Mouse (Mus musculus) left cerebral cortex, adult 2 months (tissue): ENCODE measurements around the gene Nell1. TPM values are rescaled to one million over a fixed set of nuclear protein-coding genes. Genes with fewer than 3 reads are reported as not detected.
A peak's percentile ranks its signal among the peaks of the same experiment; 100 is the strongest.

Experiments
- DNase-seq, 2 experiments: peaks; one replicate each; pipeline ENCODE4 v3.0.0; 2021 to 2022; ENCODE audit warnings: low spot score in 2 of 2, mixed read lengths in 1 of 2; ENCODE audit errors: extremely low spot score in 1 of 2
- H3K27ac ChIP-seq: fragments of 200-600 bp; 2 replicates; pipeline ENCODE4 v1.8.1; 2022
- H3K4me3 ChIP-seq: fragments of 200-600 bp; 2 replicates; pipeline ENCODE4 v1.8.1; 2022
- CTCF ChIP-seq: fragments of 200-600 bp; IDR thresholded peaks from 2 replicates; pipeline ENCODE4 v1.8.1; 2022; ENCODE audit warnings: antibody characterized with exemption, mild to moderate bottlenecking, moderate library complexity
- intact Hi-C: fragments of 180-260 bp; cut with DNase I; formaldehyde crosslinking; loops from one replicate; pipeline ENCODE4 v1.15.1; 2025
- total RNA-seq, 2 experiments: library from RNA; stranded (reverse); gene quantifications; 2 replicates each; pipeline ENCODE4 v1.2.3; 2021

Gene Nell1
- total RNA-seq, 2 experiments from 2014 or later, result 65.5 to 66.5 TPM

GRCm38 (mm10) chr7:50094461-50094860 lies 119.8 kb downstream of the Nell1 start:
- no peak overlapping the region for H3K4me3 ChIP-seq
- TF ChIP-seq CTCF, result no peak
- peak overlapping the region; percentile 55 for H3K27ac ChIP-seq
- intact Hi-C loops, result loop anchor here (5.0 kb wide), 1 partner anchor 117 kb away; no protein-coding TSS in a partner anchor
- peak in 1 of 2 experiments; percentile 15 for DNase-seq

GRCm38 (mm10) chr7:50105612-50106321 lies 131.1 kb downstream of the Nell1 start:
- TF ChIP-seq CTCF, result no peak
- no peak for DNase-seq
- Histone ChIP-seq H3K4me3 (no peak overlapping the region), H3K27ac (no peak overlapping the region)
- intact Hi-C loops, result no loop called here

GRCm38 (mm10) chr7:50107261-50107660 lies 132.6 kb downstream of the Nell1 start:
- no peak for DNase-seq
- Histone ChIP-seq H3K27ac (no peak overlapping the region), H3K4me3 (no peak overlapping the region)
- intact Hi-C loops, result no loop called here
- TF ChIP-seq CTCF, result no peak

GRCm38 (mm10) chr7:50118348-50118747 lies 143.7 kb downstream of the Nell1 start:
- intact Hi-C loops, result no loop called here

GRCm38 (mm10) chr7:50137706-50138105 lies 163.0 kb downstream of the Nell1 start:
- H3K4me3 ChIP-seq, result no peak overlapping the region
- no peak overlapping the region for H3K27ac ChIP-seq
- TF ChIP-seq CTCF, result no peak
- peak in 1 of 2 experiments; percentile 23 for DNase-seq
- intact Hi-C loops, result no loop called here

More at GRCm38 (mm10) chr7:50118348-50118747, 143.7 kb downstream of the Nell1 start:
- TF ChIP-seq CTCF, result no peak
- no peak for DNase-seq
- Histone ChIP-seq H3K27ac (no peak overlapping the region), H3K4me3 (no peak overlapping the region)

DNA sequence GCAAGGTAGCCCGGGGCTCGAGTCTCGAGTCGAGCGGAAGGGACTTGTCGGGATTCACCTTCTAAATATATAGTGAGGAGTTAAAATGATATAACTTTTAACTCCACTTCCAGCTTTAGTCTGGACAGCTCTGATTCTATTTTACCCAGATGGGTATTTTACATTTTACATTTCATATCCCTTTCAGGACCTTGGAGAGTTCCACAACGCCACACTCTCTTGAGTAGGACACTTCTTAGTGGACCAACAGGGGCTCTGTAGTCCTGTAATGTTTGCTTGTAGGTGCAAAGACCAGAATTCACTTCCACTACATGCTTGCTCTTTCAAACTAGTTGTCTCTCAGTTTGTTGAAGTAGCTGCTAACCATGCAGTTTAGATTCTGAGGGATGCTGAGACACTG lies 174.7 kb downstream of the Nell1 start:
- TF ChIP-seq CTCF, result no peak

DNA sequence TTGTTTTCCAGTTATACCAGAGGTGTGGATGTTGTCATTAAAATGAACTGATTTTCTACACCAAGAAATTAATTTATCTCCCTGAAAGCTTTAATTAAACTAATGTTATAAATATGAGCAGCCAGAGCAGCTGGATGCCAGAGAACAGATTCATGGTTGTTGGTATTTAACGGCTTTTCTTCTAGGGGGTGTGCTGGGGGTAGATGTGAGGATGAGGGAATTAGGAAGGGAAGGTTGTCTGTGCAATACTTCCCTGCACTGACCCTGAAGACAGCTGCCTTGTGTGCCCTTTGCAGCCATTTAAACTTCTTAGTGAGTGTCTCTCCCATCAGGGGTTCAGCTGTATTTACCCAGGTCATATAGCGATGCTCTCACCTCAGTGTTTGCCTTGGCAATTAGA lies 176.2 kb downstream of the Nell1 start:
- intact Hi-C loops, result no loop called here
- no peak for TF ChIP-seq CTCF

More for the DNA sequence above, 174.7 kb downstream of the Nell1 start:
- DNase-seq, result no peak
- Histone ChIP-seq H3K27ac (no peak overlapping the region), H3K4me3 (no peak overlapping the region)
- intact Hi-C loops, result no loop called here

DNA sequence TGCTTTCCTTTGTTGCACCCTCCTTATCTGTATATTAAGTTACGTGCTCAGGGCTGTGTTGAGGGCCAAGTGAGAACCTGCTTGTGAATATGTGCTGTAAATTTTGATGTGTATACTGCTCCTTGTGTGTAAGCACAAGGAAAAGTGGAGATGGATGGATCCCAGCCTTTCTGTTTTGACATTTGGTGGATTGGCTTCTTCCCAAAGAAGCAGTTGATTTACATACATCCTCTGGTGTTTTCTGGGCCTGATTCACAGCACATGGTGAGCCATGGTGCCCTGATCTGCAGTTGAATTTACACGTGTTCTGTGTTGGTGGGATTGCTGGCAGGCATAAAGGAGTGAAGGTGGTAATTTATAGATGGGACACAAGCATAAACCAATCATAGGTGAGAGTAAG lies 179.0 kb downstream of the Nell1 start:
- no peak for TF ChIP-seq CTCF
- Histone ChIP-seq H3K4me3 (no peak overlapping the region), H3K27ac (no peak overlapping the region)
- no peak for DNase-seq
- intact Hi-C loops, result no loop called here

More for the DNA sequence above, 176.2 kb downstream of the Nell1 start:
- no peak overlapping the region for H3K27ac ChIP-seq
- no peak for DNase-seq
- H3K4me3 ChIP-seq, result no peak overlapping the region

DNA sequence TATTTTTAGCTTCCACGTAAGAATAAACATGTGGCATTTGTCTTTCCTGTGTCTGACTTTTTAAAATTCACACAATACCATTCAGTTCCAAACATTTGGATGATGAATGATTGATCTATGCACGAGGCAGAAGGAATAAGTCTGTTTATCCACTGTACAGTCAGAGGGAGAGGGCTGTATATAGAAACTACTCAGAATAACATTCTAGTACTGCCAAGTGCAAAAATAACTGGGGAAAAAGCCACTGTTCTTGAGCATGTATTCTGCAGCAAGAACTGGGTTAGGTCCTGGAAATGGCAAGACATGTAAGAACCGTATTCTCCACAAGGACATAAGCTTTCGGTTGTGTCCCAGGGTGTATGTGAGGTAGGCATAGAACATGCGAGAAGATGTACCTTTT lies 187.9 kb downstream of the Nell1 start:
- Histone ChIP-seq H3K4me3 (no peak overlapping the region), H3K27ac (peak overlapping the region; percentile 40)
- TF ChIP-seq CTCF, result no peak
- intact Hi-C loops, result loop anchor here (10.0 kb wide), 1 partner anchor 188 kb away; the partner anchor contains the start of gene Nell1
- DNase-seq, result no peak

- Histone ChIP-seq H3K4me3 (no peak overlapping the region), H3K27ac (no peak overlapping the region)
- no peak for DNase-seq
- intact Hi-C loops, result loop anchor here (10.0 kb wide), 1 partner anchor 194 kb away; the partner anchor contains the start of gene Nell1
- TF ChIP-seq CTCF, result no peak
These were observed 194.1 kb downstream of the Nell1 start for GRCm38 (mm10) chr7:50168778-50169177.

DNA sequence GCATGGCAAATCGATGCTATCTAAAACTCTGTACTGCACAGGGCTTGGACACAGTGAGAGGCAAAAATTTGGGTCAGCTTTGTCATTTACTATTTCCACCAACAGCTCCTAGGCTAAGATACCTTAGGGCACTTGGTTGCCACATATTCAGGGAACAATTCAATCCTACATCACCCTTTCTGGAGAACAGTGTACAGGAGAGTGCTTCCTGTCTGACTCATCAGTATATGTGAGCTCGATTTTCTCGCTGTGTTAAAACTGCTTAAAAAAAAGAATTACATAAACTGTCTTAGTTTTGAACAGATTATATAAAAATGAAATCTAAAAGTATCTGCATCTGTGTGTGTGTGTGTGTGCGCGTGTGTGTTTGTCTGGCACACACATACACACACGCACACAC lies 211.6 kb downstream of the Nell1 start:
- peak in 1 of 2 experiments; percentile 17 for DNase-seq

GRCm38 (mm10) chr7:50193955-50194354 lies 219.3 kb downstream of the Nell1 start:
- no peak for DNase-seq
- intact Hi-C loops, result no loop called here
- Histone ChIP-seq H3K4me3 (no peak overlapping the region), H3K27ac (no peak overlapping the region)
- TF ChIP-seq CTCF, result no peak

More for the DNA sequence above, 211.6 kb downstream of the Nell1 start:
- H3K4me3 ChIP-seq, result no peak overlapping the region
- intact Hi-C loops, result loop anchor here (10.0 kb wide), 1 partner anchor 318 kb away; no protein-coding TSS in a partner anchor
- TF ChIP-seq CTCF, result no peak
- peak overlapping the region; percentile 71 for H3K27ac ChIP-seq
